Comparison of ENCODE assay signal across 8 mouse cellular contexts in the genomic region with DNA sequence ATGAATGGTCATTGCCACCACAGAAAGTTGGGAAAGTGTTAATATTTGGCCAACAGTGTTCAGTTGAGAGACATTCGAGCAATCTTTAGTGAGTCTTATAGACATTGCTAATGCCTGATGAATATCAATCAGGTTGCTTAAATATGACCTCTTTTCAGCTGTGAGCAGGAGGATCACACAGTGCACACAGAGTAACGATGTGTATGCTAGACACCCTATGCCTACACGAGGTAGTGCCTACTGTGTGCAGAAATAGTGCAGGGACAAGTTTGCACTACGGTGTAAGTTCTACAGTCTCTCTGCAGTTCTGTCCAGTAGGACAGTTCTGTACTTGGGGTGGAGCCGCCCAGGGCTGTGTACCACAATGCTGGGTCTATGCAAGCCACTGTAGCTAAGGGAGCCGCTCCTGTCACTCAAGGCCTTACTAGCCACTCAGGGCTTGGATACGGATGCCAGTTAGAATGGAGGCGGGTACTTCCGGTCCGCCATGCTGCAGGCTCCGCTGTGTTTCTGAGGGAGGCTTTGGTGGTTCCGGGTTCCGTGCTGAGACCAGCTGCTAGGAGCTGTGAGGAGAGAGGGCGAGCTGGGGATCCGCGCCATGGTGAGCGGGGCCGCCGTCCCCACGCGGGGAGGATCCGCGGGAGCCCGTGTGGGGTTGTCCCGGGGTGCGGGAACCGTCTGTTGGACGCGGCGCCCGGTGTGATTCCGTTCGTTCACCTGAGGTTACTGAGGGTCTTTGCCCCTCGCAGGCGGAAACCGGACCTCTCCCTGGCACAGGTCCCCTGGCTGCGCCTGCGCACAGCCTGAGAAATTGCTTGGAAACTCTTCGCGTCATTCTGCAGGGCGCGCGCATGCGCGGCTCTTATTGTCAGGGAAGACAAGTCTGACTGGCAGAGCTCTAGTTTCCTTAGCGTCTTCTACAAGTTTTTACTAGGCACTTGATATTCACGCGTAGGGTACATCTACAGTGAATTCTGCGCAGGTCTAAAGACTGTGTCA. TPM values are rescaled to one million over a fixed set of nuclear protein-coding genes. Genes with fewer than 3 reads are reported as not detected.
DNase-seq lines count a peak whose midpoint lies in the region; ATAC-seq and TF ChIP-seq lines count a peak whose summit lies in the region.
"Not testable (repeated sequence)": the region's sequence is repeated elsewhere in the genome, so short reads cannot be mapped to it uniquely, and the experiment has no call there.

A gene (plus strand): TSS at position 526 of the 999 bp plus-strand sequence.

- TF ChIP-seq CTCF in kidney, postnatal 0 days (IDR thresholded peaks at IDR 0.05; ENCODE audit: low read depth) = not testable (repeated sequence)

- not testable (repeated sequence) for H3K27ac ChIP-seq in embryonic facial prominence, embryonic 10.5 days (replicated peaks); hindbrain, embryonic 11.5 days (ENCODE audit: low read depth, low read length); kidney, postnatal 0 days; liver, embryonic 12.5 days; midbrain, embryonic 14.5 days (replicated peaks; ENCODE audit: low read depth, low read length)

- not testable (repeated sequence) for H3K9ac ChIP-seq in hindbrain, embryonic 11.5 days (ENCODE audit: low read depth, low read length); kidney, postnatal 0 days (ENCODE audit: low read depth, low read length); liver, embryonic 12.5 days; midbrain, embryonic 14.5 days (replicated peaks; ENCODE audit: low read length)

- ATAC-seq in hindbrain, embryonic 11.5 days (ENCODE audit: low FRiP score) = peak; percentile 100
- ATAC-seq in kidney, postnatal 0 days (replicated peaks; ENCODE audit: low FRiP score, low read depth) = peak; percentile 100
- peak; percentile 100 for ATAC-seq in liver, embryonic 12.5 days
- peak; percentile 100 for ATAC-seq in midbrain, embryonic 14.5 days (ENCODE audit: low FRiP score, low TSS enrichment)

- not testable (repeated sequence) for H3K9me3 ChIP-seq in embryonic facial prominence, embryonic 10.5 days; hindbrain, embryonic 11.5 days (ENCODE audit: control insufficient read depth, low read length); kidney, postnatal 0 days (replicated peaks; ENCODE audit: low read length); liver, embryonic 12.5 days (replicated peaks); midbrain, embryonic 14.5 days (ENCODE audit: control insufficient read depth, low read length)

- 35% methylated on average over 6 of the region's 49 CpGs for WGBS in embryonic facial prominence, embryonic 10.5 days
- WGBS in hindbrain, embryonic 11.5 days = 31% methylated on average over 4 of the region's 49 CpGs
- 35% methylated on average over 3 of the region's 49 CpGs for WGBS in kidney, postnatal 0 days
- 28% methylated on average over 6 of the region's 49 CpGs for WGBS in liver, embryonic 12.5 days (ENCODE audit: insufficient replicate concordance)
- WGBS in midbrain, embryonic 14.5 days = 38% methylated on average over 4 of the region's 49 CpGs

- DNase-seq in T-cell, adult 2 months (ENCODE audit: low spot score) = peak; percentile 0
- not testable (repeated sequence) for DNase-seq in embryonic facial prominence, embryonic 10.5 days (ENCODE audit: low spot score); hindbrain, embryonic 11.5 days (ENCODE audit: low spot score); kidney, postnatal 0 days (ENCODE audit: low spot score); midbrain, embryonic 14.5 days
- peak; percentile 1 to 3 for DNase-seq in frontal cortex, postnatal 36 days (ENCODE audit: low spot score in 2 of 2)
- DNase-seq in spleen, postnatal 10 days (ENCODE audit: low spot score in 2 of 2) = peak; percentile 2 to 3

- not testable (repeated sequence) for H3K4me2 ChIP-seq in hindbrain, embryonic 11.5 days (replicated peaks; ENCODE audit: low read depth, low read length); kidney, postnatal 0 days (ENCODE audit: low read length); liver, embryonic 12.5 days; midbrain, embryonic 14.5 days (ENCODE audit: low read length)

- not testable (repeated sequence) for H3K36me3 ChIP-seq in embryonic facial prominence, embryonic 10.5 days (replicated peaks); hindbrain, embryonic 11.5 days (ENCODE audit: control insufficient read depth, insufficient read depth, low read length); kidney, postnatal 0 days (ENCODE audit: insufficient read depth, low read length); liver, embryonic 12.5 days; midbrain, embryonic 14.5 days (ENCODE audit: control insufficient read depth, insufficient read depth, low read length)

- H3K27me3 ChIP-seq in embryonic facial prominence, embryonic 10.5 days (replicated peaks; ENCODE audit: low read depth, poor library complexity, severe bottlenecking); hindbrain, embryonic 11.5 days (ENCODE audit: control insufficient read depth, insufficient read depth, low read length); kidney, postnatal 0 days (ENCODE audit: insufficient read depth, low read length); liver, embryonic 12.5 days (replicated peaks); midbrain, embryonic 14.5 days (ENCODE audit: control insufficient read depth, insufficient read depth, low read length): not testable (repeated sequence)

- peak within 1 kb of the TSS; percentile 38; the same call in 1 of the 2 replicates for H3K4me3 ChIP-seq in embryonic facial prominence, embryonic 10.5 days
- not testable (repeated sequence) for H3K4me3 ChIP-seq in hindbrain, embryonic 11.5 days (ENCODE audit: low read depth, low read length); kidney, postnatal 0 days (replicated peaks; ENCODE audit: low read depth, low read length); midbrain, embryonic 14.5 days (replicated peaks; ENCODE audit: low read depth, low read length)
- peak within 1 kb of the TSS; percentile 23; the same call in 1 of the 2 replicates for H3K4me3 ChIP-seq in liver, embryonic 12.5 days

- H3K4me1 ChIP-seq in embryonic facial prominence, embryonic 10.5 days; hindbrain, embryonic 11.5 days (replicated peaks; ENCODE audit: control insufficient read depth, insufficient read depth, low read length); kidney, postnatal 0 days (replicated peaks; ENCODE audit: insufficient read depth, low read length); liver, embryonic 12.5 days; midbrain, embryonic 14.5 days (ENCODE audit: control insufficient read depth, insufficient read depth, low read length): not testable (repeated sequence)

RNA-seq across cellular contexts. Expression of the gene that starts here (rescaled TPM):
- polyA plus RNA-seq in embryonic facial prominence, embryonic 10.5 days (2016; fragmentation: Nextera tagmentation; extraction: Ambion mirVana) = 7.3 and 9.6 TPM in 2 replicates
- polyA plus RNA-seq in hindbrain, embryonic 11.5 days (2014; fragmentation: Nextera tagmentation; extraction: Ambion mirVana) = 12.2 and 12.8 TPM in 2 replicates
- 8.6 and 9.0 TPM in 2 replicates for polyA plus RNA-seq in kidney, postnatal 0 days (2015; fragmentation: Nextera tagmentation; extraction: Ambion mirVana)
- 2.5 and 2.8 TPM in 2 replicates for polyA plus RNA-seq in liver, embryonic 12.5 days (2016; fragmentation: Nextera tagmentation; extraction: Ambion mirVana)
- 13.8 and 16.2 TPM in 2 replicates for polyA plus RNA-seq in midbrain, embryonic 14.5 days (2014; fragmentation: Nextera tagmentation; extraction: Ambion mirVana)
